Mouse (Mus musculus): Measurements from ENCODE around the gene U2af2. TPM values are rescaled to one million over a fixed set of nuclear protein-coding genes. Genes with fewer than 3 reads are reported as not detected.

U2af2 gene
- polyA plus RNA-seq (2012; rRNA removed; ENCODE audit: low replicate concordance): 108 and 110 TPM in 2 replicates

DNA sequence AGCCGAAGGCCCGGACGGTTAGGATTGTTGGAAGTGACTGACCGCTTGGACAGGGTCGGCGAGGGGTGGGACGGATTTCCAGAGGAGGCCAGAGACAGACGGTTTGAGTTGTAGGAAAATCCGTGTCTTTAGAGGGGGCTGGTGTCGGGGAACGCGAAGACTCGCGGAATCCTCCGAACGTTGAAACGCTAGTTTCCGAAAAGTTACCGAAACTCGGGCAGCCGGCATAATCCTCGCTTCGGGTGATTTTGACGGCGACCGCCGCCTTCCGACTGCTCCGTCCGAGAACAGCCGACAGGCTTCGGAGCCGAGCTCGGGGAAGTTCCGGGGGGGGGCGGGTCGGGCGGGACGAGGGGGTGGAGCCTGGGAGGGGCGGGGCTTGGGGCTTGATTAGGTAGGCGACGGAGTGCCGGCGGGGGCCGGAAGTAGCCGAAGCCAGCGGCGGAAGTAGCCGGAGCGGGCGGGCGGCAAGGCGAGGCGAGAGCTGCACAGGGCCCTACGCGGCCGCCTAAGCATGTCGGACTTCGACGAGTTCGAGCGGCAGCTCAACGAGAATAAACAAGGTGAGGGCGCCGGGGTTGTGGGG is at the start of gene U2af2:
Gene U2af2, plus strand, starts transcription at position 370 of the 586 bp plus-strand sequence.

DNA sequence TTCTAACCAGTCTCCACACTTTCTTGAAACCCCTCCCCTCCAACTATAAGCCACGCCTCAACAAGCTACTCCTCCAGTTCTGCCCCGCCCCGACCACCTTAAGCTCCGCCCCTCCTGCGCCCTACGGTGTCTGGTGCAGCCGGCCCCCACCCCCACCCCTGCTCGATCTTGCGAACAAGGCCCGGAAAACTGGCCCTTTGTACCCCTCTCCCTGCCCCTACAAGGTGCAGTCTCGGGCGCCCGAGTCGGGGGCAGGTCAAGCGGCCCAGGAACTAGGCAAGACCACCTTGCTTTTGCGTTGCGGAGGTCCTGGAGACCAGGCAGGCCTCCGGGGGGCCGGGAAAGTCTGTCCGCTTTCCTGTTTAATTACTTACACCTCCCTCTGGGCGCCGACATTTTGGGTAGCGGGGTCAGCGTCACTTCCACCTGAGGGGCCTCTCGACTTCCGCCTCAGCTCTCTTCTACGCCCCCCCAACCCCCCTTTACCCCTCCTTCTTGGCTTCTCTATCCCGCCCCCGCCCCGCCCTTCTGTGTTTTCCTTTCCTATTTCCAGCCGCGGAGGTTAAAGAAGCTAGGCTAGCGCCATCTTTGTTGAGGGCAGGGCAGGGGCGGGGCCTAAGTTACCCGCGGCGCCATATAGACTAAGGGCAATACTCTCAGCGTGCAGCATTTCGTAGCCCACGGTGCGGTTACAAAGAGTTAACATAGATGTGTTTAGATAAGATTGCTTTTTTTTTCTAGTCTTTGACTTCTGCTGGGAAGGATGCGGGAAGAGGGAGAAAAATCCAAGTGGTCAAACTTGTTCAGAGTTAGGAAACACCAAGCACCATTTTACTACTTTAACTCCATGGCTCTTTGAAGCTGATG is 47.5 kb upstream of the U2af2 start, which contains the start of the genes Zfp524 and Fiz1:
Gene Zfp524, plus strand, starts transcription at position 165 of the 867 bp plus-strand sequence.
Gene Fiz1, minus strand, starts transcription at position 447 of the 867 bp plus-strand sequence.

DNA sequence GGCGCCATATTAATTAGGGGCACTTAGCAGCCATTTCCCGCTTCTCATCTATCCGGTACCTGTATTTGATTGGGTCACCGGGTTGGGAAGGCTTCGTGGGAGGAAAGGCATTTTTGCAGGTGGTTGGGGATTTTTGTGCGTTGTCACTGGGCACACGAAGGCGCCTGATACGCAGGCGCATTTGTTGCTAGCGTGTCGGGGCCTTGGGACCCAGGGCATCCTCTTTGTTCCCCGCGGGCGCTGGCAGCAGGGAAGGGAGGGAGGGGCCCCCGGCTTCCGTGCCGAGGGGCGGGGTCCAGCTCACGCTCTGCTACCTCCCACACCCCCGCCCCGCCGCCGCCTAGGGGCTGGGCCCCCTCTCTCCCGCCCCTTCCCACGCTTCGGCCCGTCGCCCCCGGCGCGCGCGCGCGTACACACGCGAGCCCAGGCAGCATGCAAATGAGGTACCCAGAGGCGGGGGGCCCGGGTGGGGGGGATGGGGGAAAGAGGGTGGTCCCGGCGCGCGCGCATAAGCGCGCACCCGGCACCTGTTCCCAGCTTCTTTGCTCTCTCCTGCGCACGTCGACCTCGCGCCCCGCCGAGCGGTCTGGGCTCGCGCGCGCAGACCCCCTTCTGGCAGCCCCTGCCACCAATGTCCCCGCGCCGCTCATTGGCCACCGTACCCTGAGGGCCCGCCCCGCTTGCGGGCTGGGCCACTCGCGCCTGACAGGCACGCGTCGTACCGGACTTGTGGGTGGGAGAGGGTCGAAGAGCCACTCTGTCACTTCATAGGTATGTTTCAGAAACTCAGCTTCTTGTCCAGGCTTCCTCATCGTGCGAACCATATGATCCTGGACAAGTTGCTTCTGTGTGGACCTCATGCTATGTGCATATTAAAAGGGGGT is 46.6 kb upstream of the U2af2 start, which contains the start of gene Gm44973:
Gene Gm44973, plus strand, starts transcription at position 379 of the 884 bp plus-strand sequence.

DNA sequence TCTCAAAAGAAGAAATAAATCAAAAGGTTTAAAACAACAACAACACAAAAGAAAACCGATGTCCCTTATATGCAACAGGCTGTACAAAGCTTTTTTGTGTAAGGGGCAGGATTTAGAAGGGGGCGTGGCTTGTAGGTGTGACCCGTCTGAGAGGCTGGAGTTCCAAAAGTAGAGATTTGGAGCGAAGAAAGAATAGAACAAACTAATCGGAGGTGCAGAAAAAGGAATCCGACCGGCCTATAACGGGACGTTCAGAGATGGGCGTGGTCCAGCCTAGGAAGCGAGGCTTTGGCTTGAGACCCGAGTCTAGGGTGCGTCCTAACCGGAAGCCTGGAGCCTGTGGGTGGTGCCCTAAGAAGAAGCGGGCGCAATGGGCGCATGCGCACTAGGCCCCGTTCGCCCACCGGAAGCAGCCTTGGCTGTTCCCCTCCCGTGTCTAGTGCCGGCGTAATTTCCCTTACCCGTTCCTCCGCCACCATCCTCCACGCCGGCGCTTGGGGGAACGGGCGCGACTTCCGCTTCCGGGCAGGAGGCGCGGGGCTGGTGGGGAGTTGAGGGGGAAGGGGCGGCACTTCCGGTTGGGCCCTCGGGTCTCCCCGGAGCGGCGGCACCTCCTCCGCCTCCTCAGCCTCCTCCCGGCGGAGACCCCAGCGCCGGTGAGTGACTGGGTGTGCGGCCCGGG is 41.8 kb upstream of the U2af2 start, which contains the start of the genes Zfp865 and Ccdc106:
Gene Zfp865, plus strand, starts transcription at position 377 of the 682 bp plus-strand sequence.
Gene Ccdc106, plus strand, starts transcription at position 554 of the 682 bp plus-strand sequence.

GRCm38 (mm10) chr7:5033818-5034217 is 28.1 kb upstream of the U2af2 start, which contains the start of gene 4632433K11Rik:
4632433K11Rik (plus strand) TSS chr7:5034118.

GRCm38 (mm10) chr7:5038109-5038732 is 23.7 kb upstream of the U2af2 start, which contains the start of gene Zfp784:
Zfp784 (minus strand) TSS chr7:5038446.

GRCm38 (mm10) chr7:5051193-5052192 is 10.4 kb upstream of the U2af2 start, which contains the start of gene Zfp580:
Zfp580 (plus strand) TSS chr7:5051538.

GRCm38 (mm10) chr7:5080010-5080751 is 18.2 kb downstream of the U2af2 start, which contains the start of gene Epn1:
Epn1 (plus strand) TSS chr7:5080235.

GRCm38 (mm10) chr7:5116850-5117249 is 54.9 kb downstream of the U2af2 start, which contains the start of gene Rfpl4:
Rfpl4 (minus strand) TSS chr7:5116950.

GRCm38 (mm10) chr7:5125549-5126406 is 63.8 kb downstream of the U2af2 start, which contains the start of gene Rasl2-9:
Rasl2-9 (minus strand) TSS chr7:5125950.

Other genes starting within 250 kb of the U2af2 start
- 184 and 256 TPM in 2 replicates for gene Ube2s, start 249.6 kb upstream of the U2af2 start, polyA plus RNA-seq (2012; rRNA removed; ENCODE audit: low replicate concordance)
- gene Shisa7, start 217.4 kb upstream of the U2af2 start, polyA plus RNA-seq (2012; rRNA removed; ENCODE audit: low replicate concordance): 0.19 and 3.1 TPM in 2 replicates
- 31.8 and 33.1 TPM in 2 replicates for gene Isoc2b, start 191.9 kb upstream of the U2af2 start, polyA plus RNA-seq (2012; rRNA removed; ENCODE audit: low replicate concordance)
- 34.1 and 38.8 TPM in 2 replicates for gene Isoc2a, start 185.0 kb upstream of the U2af2 start, polyA plus RNA-seq (2012; rRNA removed; ENCODE audit: low replicate concordance)
- not detected in 2 replicates for gene Gm36210, start 155.6 kb upstream of the U2af2 start, polyA plus RNA-seq (2012; rRNA removed; ENCODE audit: low replicate concordance)
- gene Zfp628, start 146.9 kb upstream of the U2af2 start, polyA plus RNA-seq (2012; rRNA removed; ENCODE audit: low replicate concordance): 26.2 and 34.2 TPM in 2 replicates
- 8.4 and 8.7 TPM in 2 replicates for gene Nat14, start 140.1 kb upstream of the U2af2 start, polyA plus RNA-seq (2012; rRNA removed; ENCODE audit: low replicate concordance)
- gene Ssc5d, start 136.4 kb upstream of the U2af2 start, polyA plus RNA-seq (2012; rRNA removed; ENCODE audit: low replicate concordance): 2.7 and 4.6 TPM in 2 replicates
- not detected in 2 replicates for gene Sbk2, start 97.7 kb upstream of the U2af2 start, polyA plus RNA-seq (2012; rRNA removed; ENCODE audit: low replicate concordance)
- gene Sbk3, start 91.0 kb upstream of the U2af2 start, polyA plus RNA-seq (2012; rRNA removed; ENCODE audit: low replicate concordance): 0.02 TPM in 1 of 2 replicates, not detected in the other
- 39.0 and 47.9 TPM in 2 replicates for gene Zfp579, start 66.0 kb upstream of the U2af2 start, polyA plus RNA-seq (2012; rRNA removed; ENCODE audit: low replicate concordance)
- 46.4 and 57.1 TPM in 2 replicates for gene Zfp524, start 47.7 kb upstream of the U2af2 start, polyA plus RNA-seq (2012; rRNA removed; ENCODE audit: low replicate concordance)
- gene Fiz1, start 47.4 kb upstream of the U2af2 start, polyA plus RNA-seq (2012; rRNA removed; ENCODE audit: low replicate concordance): 24.9 and 25.9 TPM in 2 replicates
- not detected in 2 replicates for gene Gm44973, start 46.6 kb upstream of the U2af2 start, polyA plus RNA-seq (2012; rRNA removed; ENCODE audit: low replicate concordance)
- gene Zfp865, start 41.8 kb upstream of the U2af2 start, polyA plus RNA-seq (2012; rRNA removed; ENCODE audit: low replicate concordance): 29.9 and 32.6 TPM in 2 replicates
- gene Ccdc106, start 41.6 kb upstream of the U2af2 start, polyA plus RNA-seq (2012; rRNA removed; ENCODE audit: low replicate concordance): 1.6 and 2.3 TPM in 2 replicates
- not detected in 2 replicates for gene 4632433K11Rik, start 28.0 kb upstream of the U2af2 start, polyA plus RNA-seq (2012; rRNA removed; ENCODE audit: low replicate concordance)
- gene Zfp784, start 23.7 kb upstream of the U2af2 start, polyA plus RNA-seq (2012; rRNA removed; ENCODE audit: low replicate concordance): 6.7 and 8.4 TPM in 2 replicates
- 18.1 and 22.7 TPM in 2 replicates for gene Zfp580, start 10.6 kb upstream of the U2af2 start, polyA plus RNA-seq (2012; rRNA removed; ENCODE audit: low replicate concordance)
- 442 and 660 TPM in 2 replicates for gene Epn1, start 18.1 kb downstream of the U2af2 start, polyA plus RNA-seq (2012; rRNA removed; ENCODE audit: low replicate concordance)
- gene Rfpl4, start 54.8 kb downstream of the U2af2 start, polyA plus RNA-seq (2012; rRNA removed; ENCODE audit: low replicate concordance): not detected in 2 replicates
- 0.21 and 0.47 TPM in 2 replicates for gene Rasl2-9, start 63.8 kb downstream of the U2af2 start, polyA plus RNA-seq (2012; rRNA removed; ENCODE audit: low replicate concordance)
- not detected in 2 replicates for gene Vmn1r55, start 87.5 kb downstream of the U2af2 start, polyA plus RNA-seq (2012; rRNA removed; ENCODE audit: low replicate concordance)
- gene Vmn1r56, start 134.6 kb downstream of the U2af2 start, polyA plus RNA-seq (2012; rRNA removed; ENCODE audit: low replicate concordance): not detected in 2 replicates
- not detected in 2 replicates for gene Vmn1r57, start 156.3 kb downstream of the U2af2 start, polyA plus RNA-seq (2012; rRNA removed; ENCODE audit: low replicate concordance)

Data from duodenum, adult 2 months (tissue).